In genomic region chr19:46024959-46025358, GRCm38 (mm10) we compare ENCODE assay signal across 21 mouse cellular contexts. TPM values are rescaled to one million over a fixed set of nuclear protein-coding genes. Genes with fewer than 3 reads are reported as not detected.
DNase-seq lines count a peak whose midpoint lies in the region; ATAC-seq lines count a peak whose summit lies in the region.
"Had no signal": no experiment of that assay in that cellular context is flagged by ENCODE, and none has a peak within 500 bp of the region (broad histone marks: within the 10 kb centered on the region; RNA-seq: fewer than 3 reads in every experiment).

No protein-coding gene starts in this region.

- no peak for DNase-seq in kidney, adult 9 months
- DNase-seq in lung, postnatal 10 days: no peak
- DNase-seq in large intestine, adult 2 months (ENCODE audit: low read depth, low spot score): peak; percentile 90
- no peak for DNase-seq in layer of hippocampus, adult 9-11 months
- DNase-seq: adrenal gland, postnatal 36 days; cerebellum, adult 11-12 months; cerebellum, postnatal 14 days; forebrain, postnatal 0 days; right cerebral cortex, postnatal 4 days had no signal

- no peaks in the 10 kb centered on the region for H3K27me3 ChIP-seq in kidney, embryonic 16.5 days (ENCODE audit: insufficient read depth, low read length)
- H3K27me3 ChIP-seq in lung, embryonic 15.5 days: no peaks in the 10 kb centered on the region
- H3K27me3 ChIP-seq in stomach, embryonic 15.5 days (replicated peaks): no peaks in the 10 kb centered on the region
- H3K27me3 ChIP-seq: hindbrain, embryonic 12.5 days; neural tube, embryonic 12.5 days had no signal

- H3K27ac ChIP-seq in kidney, embryonic 16.5 days (ENCODE audit: low read length): 0 out of 2 replicates have a peak overlapping the region, but pooled peaks have one; percentile 28
- peak overlapping the region; percentile 59 for H3K27ac ChIP-seq in lung, embryonic 15.5 days
- 0 out of 2 replicates have a peak overlapping the region, but pooled peaks have one; percentile 8 for H3K27ac ChIP-seq in stomach, embryonic 15.5 days
- H3K27ac ChIP-seq: forebrain, embryonic 10.5 days; heart, embryonic 10.5 days; hindbrain, embryonic 12.5 days; left cerebral cortex, adult 2 months; liver, embryonic 12.5 days; neural tube, embryonic 12.5 days had no signal

- H3K36me3 ChIP-seq in kidney, embryonic 16.5 days (ENCODE audit: insufficient read depth, low read length): peaks cover 5% of the 10 kb centered on the region; the same call in 1 of the 2 replicates
- H3K36me3 ChIP-seq in lung, embryonic 15.5 days: peaks cover 6% of the 10 kb centered on the region; the same call in 1 of the 2 replicates
- H3K36me3 ChIP-seq in stomach, embryonic 15.5 days: no peaks in the 10 kb centered on the region
- H3K36me3 ChIP-seq: neural tube, embryonic 12.5 days had no signal

- H3K9me3 ChIP-seq in kidney, embryonic 16.5 days (ENCODE audit: low read length): 0 out of 2 replicates have a peak, but pooled peaks cover 7% of the 10 kb centered on the region
- H3K9me3 ChIP-seq in lung, embryonic 15.5 days: no peaks in the 10 kb centered on the region
- H3K9me3 ChIP-seq in stomach, embryonic 15.5 days: no peaks in the 10 kb centered on the region
- H3K9me3 ChIP-seq: neural tube, embryonic 12.5 days had no signal

- H3K4me2 ChIP-seq in kidney, embryonic 16.5 days (replicated peaks; ENCODE audit: low read depth, low read length): no peak overlapping the region
- no peak overlapping the region for H3K4me2 ChIP-seq in lung, embryonic 15.5 days
- H3K4me2 ChIP-seq in stomach, embryonic 15.5 days: no peak overlapping the region
- H3K4me2 ChIP-seq: hindbrain, embryonic 12.5 days; liver, embryonic 12.5 days; midbrain, embryonic 11.5 days; neural tube, embryonic 12.5 days had no signal

- 74% methylated on average over 6 of the region's 6 CpGs for WGBS in kidney, embryonic 16.5 days
- 51% methylated on average over 6 of the region's 6 CpGs for WGBS in lung, embryonic 15.5 days
- 27% methylated on average over 6 of the region's 6 CpGs for WGBS in large intestine, adult 2 months
- WGBS in stomach, embryonic 15.5 days: 58% methylated on average over 6 of the region's 6 CpGs

- H3K4me3 ChIP-seq in kidney, embryonic 16.5 days (ENCODE audit: low read length): no peak overlapping the region
- no peak overlapping the region for H3K4me3 ChIP-seq in lung, embryonic 15.5 days
- H3K4me3 ChIP-seq in stomach, embryonic 15.5 days (replicated peaks): no peak overlapping the region
- H3K4me3 ChIP-seq: forebrain, embryonic 10.5 days; heart, embryonic 10.5 days; hindbrain, embryonic 12.5 days; left cerebral cortex, adult 2 months; liver, embryonic 12.5 days; neural tube, embryonic 12.5 days had no signal

- H3K4me1 ChIP-seq in kidney, embryonic 16.5 days (ENCODE audit: insufficient read depth, low read length): no peaks in the 10 kb centered on the region
- H3K4me1 ChIP-seq in lung, embryonic 15.5 days: 0 out of 2 replicates have a peak, but pooled peaks cover 6% of the 10 kb centered on the region
- H3K4me1 ChIP-seq in stomach, embryonic 15.5 days: 0 out of 2 replicates have a peak, but pooled peaks cover 4% of the 10 kb centered on the region
- H3K4me1 ChIP-seq: hindbrain, embryonic 12.5 days; neural tube, embryonic 12.5 days had no signal

- no peak for ATAC-seq in kidney, embryonic 16.5 days (ENCODE audit: low FRiP score, low TSS enrichment)
- no peak; the same call in 1 of the 2 replicates for ATAC-seq in lung, embryonic 15.5 days (ENCODE audit: borderline replicate concordance, extremely low read depth, low FRiP score, low TSS enrichment)
- peak; percentile 80 for ATAC-seq in stomach, embryonic 15.5 days (ENCODE audit: insufficient read depth, low FRiP score, low read depth)
- no peak for ATAC-seq in CD4-positive, CD25-positive, alpha-beta regulatory T cell, adult 4 months
- ATAC-seq: forebrain, postnatal 0 days; inflammation-experienced regulatory T-cells, adult 6 months; liver, embryonic 12.5 days had no signal

- no peak overlapping the region for H3K9ac ChIP-seq in kidney, embryonic 16.5 days (replicated peaks; ENCODE audit: low read length)
- no peak overlapping the region for H3K9ac ChIP-seq in lung, embryonic 15.5 days
- H3K9ac ChIP-seq in stomach, embryonic 15.5 days: no peak overlapping the region
- H3K9ac ChIP-seq: forebrain, postnatal 0 days; hindbrain, embryonic 12.5 days; liver, embryonic 12.5 days; neural tube, embryonic 12.5 days had no signal

RNA-seq across cellular contexts. Expression of gene Pprc1, which starts 19.7 kb away (rescaled TPM):
- 34.2 and 36.2 TPM in 2 replicates for polyA plus RNA-seq in kidney, embryonic 16.5 days (2015; fragmentation: Nextera tagmentation; extraction: Ambion mirVana)
- polyA plus RNA-seq in lung, embryonic 15.5 days (2015; fragmentation: Nextera tagmentation; extraction: Ambion mirVana): 28.0 and 29.5 TPM in 2 replicates
- 14.9 and 21.6 TPM in 2 replicates for polyA plus RNA-seq in large intestine, adult 2 months (2012; rRNA removed)
- polyA plus RNA-seq in stomach, embryonic 15.5 days (2015; fragmentation: Nextera tagmentation; extraction: Ambion mirVana): 32.7 and 37.5 TPM in 2 replicates
- polyA plus RNA-seq in CD4-positive, CD25-positive, alpha-beta regulatory T cell, adult 4 months (2017; shearing (Covaris generic)): 10 to 100 TPM; 20.3 to 20.4 TPM

RNA-seq across cellular contexts. Expression of gene Ldb1, which starts 20.1 kb away (rescaled TPM):
- polyA plus RNA-seq in kidney, embryonic 16.5 days (2015; fragmentation: Nextera tagmentation; extraction: Ambion mirVana): 57.0 and 88.2 TPM in 2 replicates
- 98.2 and 99.7 TPM in 2 replicates for polyA plus RNA-seq in lung, embryonic 15.5 days (2015; fragmentation: Nextera tagmentation; extraction: Ambion mirVana)
- polyA plus RNA-seq in large intestine, adult 2 months (2012; rRNA removed): 65.3 and 79.8 TPM in 2 replicates
- 73.9 and 74.1 TPM in 2 replicates for polyA plus RNA-seq in stomach, embryonic 15.5 days (2015; fragmentation: Nextera tagmentation; extraction: Ambion mirVana)
- polyA plus RNA-seq in CD4-positive, CD25-positive, alpha-beta regulatory T cell, adult 4 months (2017; shearing (Covaris generic)): 10 to 100 TPM; 43.6 to 47.2 TPM

RNA-seq across cellular contexts. Expression of gene Hps6, which starts 21.7 kb away (rescaled TPM):
- polyA plus RNA-seq in kidney, embryonic 16.5 days (2015; fragmentation: Nextera tagmentation; extraction: Ambion mirVana): 9.8 and 10.5 TPM in 2 replicates
- polyA plus RNA-seq in lung, embryonic 15.5 days (2015; fragmentation: Nextera tagmentation; extraction: Ambion mirVana): 9.7 and 11.1 TPM in 2 replicates
- polyA plus RNA-seq in large intestine, adult 2 months (2012; rRNA removed): 3.9 and 4.3 TPM in 2 replicates
- polyA plus RNA-seq in stomach, embryonic 15.5 days (2015; fragmentation: Nextera tagmentation; extraction: Ambion mirVana): 8.1 TPM in 2 replicates
- polyA plus RNA-seq in CD4-positive, CD25-positive, alpha-beta regulatory T cell, adult 4 months (2017; shearing (Covaris generic)): 1 to 10 TPM; 2.6 to 4.7 TPM

RNA-seq across cellular contexts. Expression of gene Armh3, which starts 26.7 kb away (rescaled TPM):
- 20.9 and 21.9 TPM in 2 replicates for polyA plus RNA-seq in kidney, embryonic 16.5 days (2015; fragmentation: Nextera tagmentation; extraction: Ambion mirVana)
- 15.6 and 17.9 TPM in 2 replicates for polyA plus RNA-seq in lung, embryonic 15.5 days (2015; fragmentation: Nextera tagmentation; extraction: Ambion mirVana)
- polyA plus RNA-seq in large intestine, adult 2 months (2012; rRNA removed): 10.3 and 11.5 TPM in 2 replicates
- polyA plus RNA-seq in stomach, embryonic 15.5 days (2015; fragmentation: Nextera tagmentation; extraction: Ambion mirVana): 13.1 and 17.3 TPM in 2 replicates
- 10 to 100 TPM in 1 of 2 experiments, 1 to 10 TPM in 1; 9.1 to 12.8 TPM for polyA plus RNA-seq in CD4-positive, CD25-positive, alpha-beta regulatory T cell, adult 4 months (2017; shearing (Covaris generic))

RNA-seq across cellular contexts. Expression of gene Nolc1, which starts 50.7 kb away (rescaled TPM):
- 85.7 and 93.2 TPM in 2 replicates for polyA plus RNA-seq in kidney, embryonic 16.5 days (2015; fragmentation: Nextera tagmentation; extraction: Ambion mirVana)
- polyA plus RNA-seq in lung, embryonic 15.5 days (2015; fragmentation: Nextera tagmentation; extraction: Ambion mirVana): 76.4 and 77.7 TPM in 2 replicates
- 10.1 and 13.7 TPM in 2 replicates for polyA plus RNA-seq in large intestine, adult 2 months (2012; rRNA removed)
- 79.3 and 89.8 TPM in 2 replicates for polyA plus RNA-seq in stomach, embryonic 15.5 days (2015; fragmentation: Nextera tagmentation; extraction: Ambion mirVana)
- 10 to 100 TPM; 67.5 to 86.6 TPM for polyA plus RNA-seq in CD4-positive, CD25-positive, alpha-beta regulatory T cell, adult 4 months (2017; shearing (Covaris generic))

Comparison
In these comparisons a context has a peak if more than half of its experiments do, and no peak if none do; other contexts are left out.
1. H3K27ac ChIP-seq: peak in every context shown above with its lines; median percentile 59 in lung, embryonic 15.5 days; 28 in kidney, embryonic 16.5 days; 8 in stomach, embryonic 15.5 days.